Mouse (Mus musculus): Measurements from ENCODE around the gene Gm20388. TPM values are rescaled to one million over a fixed set of nuclear protein-coding genes. Genes with fewer than 3 reads are reported as not detected.

Gm20388 gene
- total and polyA plus RNA-seq, 2 experiments from 2014 or later = 17.3 TPM; not detected in 1

DNA sequence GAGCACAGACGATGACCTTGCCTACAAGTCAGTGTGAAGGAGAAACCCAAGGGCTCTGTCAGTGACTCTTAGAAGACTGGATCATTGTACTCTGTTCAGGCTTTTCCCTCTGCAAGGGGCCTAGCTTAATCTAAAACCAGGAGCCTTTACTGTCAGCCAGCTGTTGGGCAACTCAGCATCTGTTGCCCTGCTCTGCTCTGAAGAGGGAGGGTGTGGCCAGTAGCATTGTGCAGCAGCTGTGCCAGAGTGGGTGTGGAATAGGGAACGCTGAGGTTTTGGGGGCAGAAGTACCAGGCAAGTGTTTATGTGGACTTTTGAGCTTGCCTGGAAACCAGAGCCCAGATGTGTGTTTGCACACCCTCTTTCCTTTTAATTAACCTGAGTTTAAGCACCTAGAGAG, 2111.1 kb downstream of the Gm20388 start:
- TF ChIP-seq CTCF (IDR thresholded peaks at IDR 0.05; ENCODE audit: low read depth) = no peak
- no peak for TF ChIP-seq EP300 (IDR thresholded peaks at IDR 0.05; ENCODE audit: low read depth)
- 63% methylated on average over 2 of the region's 2 CpGs for WGBS
- DNase-seq (ENCODE audit: low spot score) = no peak
- H3K27me3 ChIP-seq (ENCODE audit: control insufficient read depth, insufficient read depth, low read length) = no peaks in the 10 kb centered on the region
- H3K36me3 ChIP-seq (replicated peaks; ENCODE audit: control insufficient read depth, insufficient read depth, low read length) = peaks cover 45% of the 10 kb centered on the region
- H3K4me2 ChIP-seq (ENCODE audit: low read depth, low read length) = no peak overlapping the region
- H3K4me1 ChIP-seq (ENCODE audit: control insufficient read depth, insufficient read depth) = peaks cover 21% of the 10 kb centered on the region
- H3K4me3 ChIP-seq (ENCODE audit: low read depth, low read length) = no peak overlapping the region
- no peaks in the 10 kb centered on the region for H3K9me3 ChIP-seq (replicated peaks; ENCODE audit: control insufficient read depth, low read length)
- no peak overlapping the region for H3K27ac ChIP-seq (ENCODE audit: low read depth)
- ATAC-seq (ENCODE audit: insufficient read depth, low read depth) = no peak
- no peak overlapping the region for H3K9ac ChIP-seq (replicated peaks; ENCODE audit: low read depth, low read length)

DNA sequence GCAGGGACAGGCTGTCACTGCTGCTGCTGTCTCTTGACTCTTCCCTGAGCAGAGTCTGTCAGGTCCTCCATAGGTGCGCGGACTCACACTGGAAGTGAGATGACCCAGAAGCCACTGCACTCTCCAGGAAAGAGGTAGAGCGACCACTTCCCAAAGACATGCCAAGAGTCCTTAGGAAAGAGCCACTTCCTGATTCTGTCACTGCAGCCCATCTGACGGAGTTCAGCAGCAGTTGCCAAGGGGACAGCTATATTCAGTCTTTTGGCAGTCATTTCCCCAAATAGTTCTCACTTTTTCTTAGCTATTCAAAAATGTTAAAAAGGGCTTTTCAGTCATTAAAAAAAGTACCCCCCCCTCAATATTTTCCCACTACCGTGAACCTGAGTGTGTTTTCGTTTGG, 2111.6 kb downstream of the Gm20388 start:
- H3K4me2 ChIP-seq (ENCODE audit: low read depth, low read length) = no peak overlapping the region
- H3K36me3 ChIP-seq (replicated peaks; ENCODE audit: control insufficient read depth, insufficient read depth, low read length) = peaks cover 48% of the 10 kb centered on the region
- no peak overlapping the region for H3K4me3 ChIP-seq (ENCODE audit: low read depth, low read length)
- H3K9me3 ChIP-seq (replicated peaks; ENCODE audit: control insufficient read depth, low read length) = no peaks in the 10 kb centered on the region
- DNase-seq (ENCODE audit: low spot score) (no peak), ATAC-seq (ENCODE audit: insufficient read depth, low read depth) (no peak)
- no peaks in the 10 kb centered on the region for H3K27me3 ChIP-seq (ENCODE audit: control insufficient read depth, insufficient read depth, low read length)
- 81% methylated on average over 6 of the region's 6 CpGs for WGBS
- H3K9ac ChIP-seq (replicated peaks; ENCODE audit: low read depth, low read length) = no peak overlapping the region
- peaks cover 21% of the 10 kb centered on the region for H3K4me1 ChIP-seq (ENCODE audit: control insufficient read depth, insufficient read depth)
- H3K27ac ChIP-seq (ENCODE audit: low read depth) = no peak overlapping the region
- TF ChIP-seq EP300 (IDR thresholded peaks at IDR 0.05; ENCODE audit: low read depth) (no peak), CTCF (IDR thresholded peaks at IDR 0.05; ENCODE audit: low read depth) (no peak)

DNA sequence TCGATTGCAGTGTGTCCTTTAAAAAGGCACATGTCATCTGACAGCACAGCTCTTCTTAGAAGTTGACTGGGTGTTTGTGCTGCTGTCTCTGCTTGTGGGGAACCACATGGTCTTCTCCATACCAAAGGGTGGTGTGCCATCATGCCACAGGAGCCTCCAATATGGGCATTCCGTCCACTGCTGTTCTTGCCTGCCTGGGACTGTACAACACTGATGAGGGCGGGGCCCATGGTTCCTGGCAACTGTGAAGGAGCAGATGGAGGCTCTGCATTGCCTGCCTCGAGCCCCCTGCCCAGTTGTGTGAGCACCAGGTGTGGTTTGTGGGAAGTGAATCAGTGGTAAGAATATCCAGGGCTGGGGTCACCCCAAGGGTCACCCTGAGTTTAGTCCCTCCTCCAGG, 2112.1 kb downstream of the Gm20388 start:
- ATAC-seq (ENCODE audit: insufficient read depth, low read depth) (no peak), DNase-seq (ENCODE audit: low spot score) (no peak)
- H3K27me3 ChIP-seq (ENCODE audit: control insufficient read depth, insufficient read depth, low read length) = no peaks in the 10 kb centered on the region
- 77% methylated on average over 4 of the region's 4 CpGs for WGBS
- TF ChIP-seq CTCF (IDR thresholded peaks at IDR 0.05; ENCODE audit: low read depth) (no peak), EP300 (IDR thresholded peaks at IDR 0.05; ENCODE audit: low read depth) (no peak)
- no peak overlapping the region for H3K27ac ChIP-seq (ENCODE audit: low read depth)
- H3K4me2 ChIP-seq (ENCODE audit: low read depth, low read length) = no peak overlapping the region
- peaks cover 21% of the 10 kb centered on the region for H3K4me1 ChIP-seq (ENCODE audit: control insufficient read depth, insufficient read depth)
- H3K9ac ChIP-seq (replicated peaks; ENCODE audit: low read depth, low read length) = no peak overlapping the region
- H3K9me3 ChIP-seq (replicated peaks; ENCODE audit: control insufficient read depth, low read length) = no peaks in the 10 kb centered on the region
- no peak overlapping the region for H3K4me3 ChIP-seq (ENCODE audit: low read depth, low read length)
- H3K36me3 ChIP-seq (replicated peaks; ENCODE audit: control insufficient read depth, insufficient read depth, low read length) = peaks cover 48% of the 10 kb centered on the region

DNA sequence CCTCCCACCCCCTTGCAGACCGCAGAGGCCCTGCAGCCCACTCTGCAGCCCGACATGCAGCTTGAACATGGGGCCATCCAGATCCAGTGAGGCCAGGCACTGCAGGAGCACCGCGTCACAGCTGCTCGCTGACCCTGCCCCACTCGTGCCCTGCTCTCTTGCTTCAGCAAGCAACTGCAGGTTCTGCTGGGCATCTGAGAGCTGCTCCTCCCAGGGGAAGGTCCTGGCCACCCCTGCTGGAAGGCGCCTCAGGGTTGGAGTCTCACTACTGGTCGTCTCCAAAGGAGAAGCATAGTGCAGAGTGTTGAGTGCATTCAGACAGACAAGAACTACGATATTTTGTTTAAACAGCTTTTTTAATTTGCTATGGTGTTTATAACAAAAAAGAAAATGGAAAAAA, 2114.9 kb downstream of the Gm20388 start:
- WGBS = 91% methylated on average over 9 of the region's 9 CpGs
- no peaks in the 10 kb centered on the region for H3K9me3 ChIP-seq (replicated peaks; ENCODE audit: control insufficient read depth, low read length)

DNA sequence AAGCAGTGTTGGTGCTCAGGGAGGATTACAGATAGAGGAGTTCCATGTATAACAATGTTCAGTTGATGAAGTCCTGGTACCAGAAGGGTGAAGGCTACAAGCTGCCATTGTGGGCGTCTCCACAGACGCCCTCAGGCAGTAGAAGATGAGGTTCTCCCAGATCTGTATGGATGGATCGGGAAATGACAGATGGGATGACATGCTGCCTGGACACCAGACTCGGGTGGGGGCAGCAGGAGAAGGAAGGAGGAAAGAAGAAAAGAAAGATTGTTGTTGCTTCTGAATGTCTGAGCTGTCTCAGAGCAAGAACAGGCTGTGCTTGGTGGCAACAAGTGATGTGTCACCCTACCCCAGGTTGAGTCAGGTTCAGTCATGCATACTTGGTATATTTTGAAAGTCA, 2117.5 kb downstream of the Gm20388 start:
- Histone ChIP-seq H3K4me1 (ENCODE audit: control insufficient read depth, insufficient read depth) (no peaks in the 10 kb centered on the region; the same call in 1 of the 2 replicates), H3K27me3 (ENCODE audit: control insufficient read depth, insufficient read depth, low read length) (no peaks in the 10 kb centered on the region), H3K36me3 (replicated peaks; ENCODE audit: control insufficient read depth, insufficient read depth, low read length) (peaks cover 37% of the 10 kb centered on the region), H3K4me3 (ENCODE audit: low read depth, low read length) (no peak overlapping the region), H3K27ac (ENCODE audit: low read depth) (no peak overlapping the region), H3K4me2 (ENCODE audit: low read depth, low read length) (no peak overlapping the region), H3K9ac (replicated peaks; ENCODE audit: low read depth, low read length) (no peak overlapping the region), H3K9me3 (replicated peaks; ENCODE audit: control insufficient read depth, low read length) (no peaks in the 10 kb centered on the region)
- TF ChIP-seq CTCF (IDR thresholded peaks at IDR 0.05; ENCODE audit: low read depth) (no peak), EP300 (IDR thresholded peaks at IDR 0.05; ENCODE audit: low read depth) (no peak)
- DNase-seq (ENCODE audit: low spot score) = no peak
- 86% methylated on average over 4 of the region's 4 CpGs for WGBS
- ATAC-seq (ENCODE audit: insufficient read depth, low read depth) = no peak

More for the DNA sequence above, 2114.9 kb downstream of the Gm20388 start:
- H3K9ac ChIP-seq (replicated peaks; ENCODE audit: low read depth, low read length) = no peak overlapping the region
- no peak overlapping the region for H3K27ac ChIP-seq (ENCODE audit: low read depth)
- DNase-seq (ENCODE audit: low spot score) = no peak
- H3K4me1 ChIP-seq (ENCODE audit: control insufficient read depth, insufficient read depth) = peaks cover 5% of the 10 kb centered on the region; the same call in 1 of the 2 replicates
- no peaks in the 10 kb centered on the region for H3K27me3 ChIP-seq (ENCODE audit: control insufficient read depth, insufficient read depth, low read length)
- H3K4me3 ChIP-seq (ENCODE audit: low read depth, low read length) = no peak overlapping the region
- ATAC-seq (ENCODE audit: insufficient read depth, low read depth) = no peak
- H3K36me3 ChIP-seq (replicated peaks; ENCODE audit: control insufficient read depth, insufficient read depth, low read length) = peaks cover 44% of the 10 kb centered on the region
- no peak overlapping the region for H3K4me2 ChIP-seq (ENCODE audit: low read depth, low read length)
- TF ChIP-seq EP300 (IDR thresholded peaks at IDR 0.05; ENCODE audit: low read depth) = no peak
- TF ChIP-seq CTCF (IDR thresholded peaks at IDR 0.05; ENCODE audit: low read depth) = no peak

DNA sequence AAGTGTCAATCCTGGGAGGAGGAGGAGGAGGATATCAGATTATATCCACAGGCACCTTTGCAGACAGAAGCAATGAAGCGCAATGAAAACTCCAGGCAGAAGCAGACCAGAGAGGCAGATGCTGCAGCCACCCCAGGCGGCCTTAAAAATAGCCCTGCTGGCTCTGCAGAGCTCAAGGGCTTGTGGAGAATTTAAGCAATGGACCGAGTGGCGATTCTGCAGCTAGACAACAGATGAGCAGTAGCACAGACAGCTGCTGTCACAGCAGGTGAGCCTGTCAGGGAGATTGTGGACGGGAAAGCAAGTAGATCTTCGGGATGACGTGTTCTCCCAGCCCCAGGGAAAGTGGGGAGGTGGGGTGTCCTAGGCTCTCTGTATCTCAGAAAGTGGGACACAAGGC, 2120.3 kb downstream of the Gm20388 start:
- H3K4me1 ChIP-seq (ENCODE audit: control insufficient read depth, insufficient read depth) = peaks cover under 1% of the 10 kb centered on the region; the same call in 1 of the 2 replicates
- peaks cover 11% of the 10 kb centered on the region for H3K36me3 ChIP-seq (replicated peaks; ENCODE audit: control insufficient read depth, insufficient read depth, low read length)
- TF ChIP-seq CTCF (IDR thresholded peaks at IDR 0.05; ENCODE audit: low read depth) = no peak
- TF ChIP-seq EP300 (IDR thresholded peaks at IDR 0.05; ENCODE audit: low read depth) = no peak
- no peak overlapping the region for H3K9ac ChIP-seq (replicated peaks; ENCODE audit: low read depth, low read length)
- no peak overlapping the region for H3K4me3 ChIP-seq (ENCODE audit: low read depth, low read length)
- 41% methylated on average over 7 of the region's 7 CpGs for WGBS
- no peak overlapping the region for H3K4me2 ChIP-seq (ENCODE audit: low read depth, low read length)
- ATAC-seq (ENCODE audit: insufficient read depth, low read depth) = no peak
- DNase-seq (ENCODE audit: low spot score) = no peak
- no peaks in the 10 kb centered on the region for H3K9me3 ChIP-seq (replicated peaks; ENCODE audit: control insufficient read depth, low read length)
- no peaks in the 10 kb centered on the region for H3K27me3 ChIP-seq (ENCODE audit: control insufficient read depth, insufficient read depth, low read length)
- H3K27ac ChIP-seq (ENCODE audit: low read depth) = no peak overlapping the region
